Mouse (Mus musculus): ENCODE measurements around the gene Cdhr3.

Cdhr3 gene

GRCm38 (mm10) chr12:33092775-33093174 lies at the start of gene Cdhr3:
TSS of gene Cdhr3 (minus strand) at chr12:33092875.
- DNase-seq (ENCODE audit: low read depth, low spot score), result no peak

- no peak for DNase-seq (ENCODE audit: low read depth, low spot score)
Measured at GRCm38 (mm10) chr12:33139083-33139482, 46.4 kb upstream of the Cdhr3 start.

GRCm38 (mm10) chr12:33137857-33138256 lies 45.2 kb upstream of the Cdhr3 start:
- no peak for DNase-seq (ENCODE audit: low read depth, low spot score)

- DNase-seq (ENCODE audit: low read depth, low spot score), result peak; percentile 86
Measured at GRCm38 (mm10) chr12:33131796-33132195, 39.1 kb upstream of the Cdhr3 start.

GRCm38 (mm10) chr12:33130401-33130800 lies 37.7 kb upstream of the Cdhr3 start:
- DNase-seq (ENCODE audit: low read depth, low spot score), result no peak

GRCm38 (mm10) chr12:33129410-33129809 lies 36.7 kb upstream of the Cdhr3 start:
- peak; percentile 55 for DNase-seq (ENCODE audit: low read depth, low spot score)

GRCm38 (mm10) chr12:33128702-33129101 lies 36.0 kb upstream of the Cdhr3 start:
- DNase-seq (ENCODE audit: low read depth, low spot score), result no peak

GRCm38 (mm10) chr12:33128121-33128520 lies 35.4 kb upstream of the Cdhr3 start:
- peak; percentile 40 for DNase-seq (ENCODE audit: low read depth, low spot score)

- no peak for DNase-seq (ENCODE audit: low read depth, low spot score)
Measured at GRCm38 (mm10) chr12:33126243-33126642, 33.6 kb upstream of the Cdhr3 start.

GRCm38 (mm10) chr12:33125594-33126227 lies 33.0 kb upstream of the Cdhr3 start:
- no peak for DNase-seq (ENCODE audit: low read depth, low spot score)

GRCm38 (mm10) chr12:33118624-33119301 lies 26.1 kb upstream of the Cdhr3 start:
- peak; percentile 52 for DNase-seq (ENCODE audit: low read depth, low spot score)

GRCm38 (mm10) chr12:33110894-33111471 lies 18.3 kb upstream of the Cdhr3 start:
- no peak for DNase-seq (ENCODE audit: low read depth, low spot score)

GRCm38 (mm10) chr12:33109531-33109930 lies 16.9 kb upstream of the Cdhr3 start:
- peak; percentile 78 for DNase-seq (ENCODE audit: low read depth, low spot score)

- DNase-seq (ENCODE audit: low read depth, low spot score), result no peak
Measured at GRCm38 (mm10) chr12:33106438-33107167, 13.9 kb upstream of the Cdhr3 start.

- DNase-seq (ENCODE audit: low read depth, low spot score), result no peak
Measured at GRCm38 (mm10) chr12:33105724-33106123, 13.0 kb upstream of the Cdhr3 start.

- DNase-seq (ENCODE audit: low read depth, low spot score), result no peak
Measured at GRCm38 (mm10) chr12:33102342-33103115, 9.9 kb upstream of the Cdhr3 start.

GRCm38 (mm10) chr12:33101627-33102026 lies 9.0 kb upstream of the Cdhr3 start:
- no peak for DNase-seq (ENCODE audit: low read depth, low spot score)

- DNase-seq (ENCODE audit: low read depth, low spot score), result no peak
Measured at GRCm38 (mm10) chr12:33096017-33096416, 3.3 kb upstream of the Cdhr3 start.

GRCm38 (mm10) chr12:33092196-33092595 lies 479 bp downstream of the Cdhr3 start:
- DNase-seq (ENCODE audit: low read depth, low spot score), result no peak

- DNase-seq (ENCODE audit: low read depth, low spot score), result no peak
Measured at GRCm38 (mm10) chr12:33086151-33086550, 6.5 kb downstream of the Cdhr3 start.

- DNase-seq (ENCODE audit: low read depth, low spot score), result peak; percentile 18
Measured at GRCm38 (mm10) chr12:33084683-33085082, 8.0 kb downstream of the Cdhr3 start.

All from CD4-positive, CD25-positive, alpha-beta regulatory T cell, adult 2 months (primary cell).